Mouse (Mus musculus): ENCODE results near the gene F10. TPM values are rescaled to one million over a fixed set of nuclear protein-coding genes. Genes with fewer than 3 reads are reported as not detected.

Gene F10
- polyA plus RNA-seq, 1 experiment, result not detected

DNA sequence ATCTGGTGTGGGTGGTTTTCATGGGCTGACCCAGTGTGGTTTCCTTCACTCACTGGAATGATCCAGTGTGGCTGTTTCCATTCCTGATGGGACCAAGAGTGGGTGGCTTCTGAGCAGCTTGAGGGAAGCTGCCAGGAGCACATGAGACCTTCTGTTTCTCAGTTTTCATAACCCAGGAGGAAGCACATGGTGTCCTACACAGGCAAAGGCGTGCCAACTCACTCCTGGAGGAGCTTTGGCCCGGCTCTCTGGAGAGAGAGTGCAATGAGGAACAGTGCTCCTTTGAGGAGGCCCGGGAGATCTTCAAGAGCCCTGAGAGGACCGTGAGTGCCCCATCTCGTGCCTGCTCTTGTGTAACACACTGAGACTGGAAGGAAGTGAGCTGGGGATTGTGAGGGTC, 8.6 kb upstream of the F10 start:
- Histone ChIP-seq H3K4me2 (ENCODE audit: low read depth) (no peak overlapping the region), H3K27me3 (ENCODE audit: control insufficient read depth, insufficient read depth, insufficient read length) (peaks cover 40% of the 10 kb centered on the region), H3ac (ENCODE audit: control insufficient read depth, insufficient read length) (no peak overlapping the region), H3K79me2 (ENCODE audit: control insufficient read depth, insufficient read depth) (no peaks in the 10 kb centered on the region), H3K4me3 (no peak overlapping the region), H3K36me3 (ENCODE audit: control insufficient read depth, insufficient read depth) (no peaks in the 10 kb centered on the region)
- no peak for TF ChIP-seq MYOG (IDR thresholded peaks at IDR 0.05; ENCODE audit: control insufficient read depth in 1 of 3, insufficient read depth in 1 of 3, insufficient read length in 2 of 3, low read depth in 2 of 3)
- no peak for TF ChIP-seq POLR2AphosphoS2 (IDR thresholded peaks at IDR 0.05; ENCODE audit: insufficient read length, low read depth)
- no peak for TF ChIP-seq SRF (IDR thresholded peaks at IDR 0.05; ENCODE audit: control insufficient read depth, insufficient read length, low read depth)
- TF ChIP-seq MYOD1 (IDR thresholded peaks at IDR 0.05; ENCODE audit: control insufficient read depth in 1 of 3, insufficient read length in 2 of 3, low read depth in 2 of 3), result no peak
- no peak for TF ChIP-seq E2F4 (IDR thresholded peaks at IDR 0.05; ENCODE audit: insufficient read depth)
- TF ChIP-seq CEBPB (IDR thresholded peaks at IDR 0.05; ENCODE audit: insufficient read depth, poor library complexity, severe bottlenecking), result no peak
- TF ChIP-seq MAX (IDR thresholded peaks at IDR 0.05; ENCODE audit: low read depth), result no peak

DNA sequence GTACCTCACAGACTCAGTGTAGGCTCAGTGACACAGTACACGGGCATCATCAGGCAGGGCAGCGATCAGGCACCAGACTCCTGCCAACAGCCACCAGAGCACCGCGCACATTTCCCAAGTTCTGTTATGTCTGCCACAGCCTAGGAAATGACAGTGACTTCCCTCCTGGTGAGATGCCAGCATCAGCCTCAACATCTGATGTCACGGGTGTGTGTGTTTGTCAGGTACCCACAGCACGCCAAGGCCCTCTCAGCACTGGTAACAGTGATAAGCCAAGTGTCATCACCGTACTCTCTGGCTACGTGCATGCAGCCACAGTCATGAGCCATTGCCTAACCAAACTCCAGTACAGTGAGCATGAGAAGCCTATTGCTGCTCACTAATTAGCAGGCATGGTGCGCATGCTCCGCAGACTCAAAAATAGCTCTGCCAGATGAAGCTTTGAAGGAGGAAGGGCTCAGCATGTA, 729 bp upstream of the F10 start:
- H3K4me2 ChIP-seq (ENCODE audit: low read depth), result no peak overlapping the region
- no peak overlapping the region for H3K4me3 ChIP-seq
- H3ac ChIP-seq (ENCODE audit: control insufficient read depth, insufficient read length), result no peak overlapping the region
- TF ChIP-seq MYOD1 (IDR thresholded peaks at IDR 0.05; ENCODE audit: control insufficient read depth in 1 of 3, insufficient read length in 2 of 3, low read depth in 2 of 3), result no peak
- TF ChIP-seq CEBPB (IDR thresholded peaks at IDR 0.05; ENCODE audit: insufficient read depth, poor library complexity, severe bottlenecking), result no peak
- TF ChIP-seq MAX (IDR thresholded peaks at IDR 0.05; ENCODE audit: low read depth), result no peak
- no peak for TF ChIP-seq POLR2A (IDR thresholded peaks at IDR 0.05; ENCODE audit: insufficient read length, low read depth)
- TF ChIP-seq SRF (IDR thresholded peaks at IDR 0.05; ENCODE audit: control insufficient read depth, insufficient read length, low read depth), result no peak
- no peak for TF ChIP-seq POLR2AphosphoS2 (IDR thresholded peaks at IDR 0.05; ENCODE audit: insufficient read length, low read depth)
- no peak for TF ChIP-seq USF1 (IDR thresholded peaks at IDR 0.05; ENCODE audit: low read depth)
- no peak for TF ChIP-seq E2F4 (IDR thresholded peaks at IDR 0.05; ENCODE audit: insufficient read depth)
- H3K79me2 ChIP-seq (ENCODE audit: control insufficient read depth, insufficient read depth), result no peaks in the 10 kb centered on the region
- H3K36me3 ChIP-seq (ENCODE audit: control insufficient read depth, insufficient read depth), result no peaks in the 10 kb centered on the region
- H3K27me3 ChIP-seq (ENCODE audit: control insufficient read depth, insufficient read depth, insufficient read length), result peaks cover 73% of the 10 kb centered on the region

DNA sequence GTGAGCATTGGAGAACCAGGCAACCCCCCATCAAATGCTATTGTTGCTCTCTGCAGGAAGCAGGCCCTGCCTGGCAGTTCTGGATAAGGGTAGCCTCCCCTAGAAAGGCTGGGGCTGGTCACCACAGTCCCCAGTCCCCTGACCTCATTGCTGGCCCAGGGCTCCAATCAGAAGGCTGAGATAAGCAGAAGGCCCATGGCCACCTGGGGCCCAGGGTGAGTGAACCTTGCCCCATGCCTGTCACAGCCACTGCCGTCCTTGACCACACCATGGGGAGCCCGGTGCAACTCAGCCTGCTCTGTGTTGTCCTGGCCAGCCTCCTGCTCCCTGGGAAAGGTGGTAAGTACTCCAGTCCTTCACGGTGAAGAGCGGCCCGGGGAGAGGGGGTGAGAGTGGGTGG, 461 bp downstream of the F10 start:
- Histone ChIP-seq H3K4me3 (no peak overlapping the region), H3ac (ENCODE audit: control insufficient read depth, insufficient read length) (no peak overlapping the region), H3K79me2 (ENCODE audit: control insufficient read depth, insufficient read depth) (no peaks in the 10 kb centered on the region), H3K4me2 (ENCODE audit: low read depth) (no peak overlapping the region), H3K27me3 (ENCODE audit: control insufficient read depth, insufficient read depth, insufficient read length) (peaks cover 66% of the 10 kb centered on the region), H3K36me3 (ENCODE audit: control insufficient read depth, insufficient read depth) (no peaks in the 10 kb centered on the region)
- TF ChIP-seq TCF12 (IDR thresholded peaks at IDR 0.05; ENCODE audit: insufficient read depth, poor library complexity, severe bottlenecking), result no peak
- no peak for TF ChIP-seq POLR2A (IDR thresholded peaks at IDR 0.05; ENCODE audit: insufficient read length, low read depth)
- no peak for TF ChIP-seq MYOD1 (IDR thresholded peaks at IDR 0.05; ENCODE audit: control insufficient read depth in 1 of 3, insufficient read length in 2 of 3, low read depth in 2 of 3)

DNA sequence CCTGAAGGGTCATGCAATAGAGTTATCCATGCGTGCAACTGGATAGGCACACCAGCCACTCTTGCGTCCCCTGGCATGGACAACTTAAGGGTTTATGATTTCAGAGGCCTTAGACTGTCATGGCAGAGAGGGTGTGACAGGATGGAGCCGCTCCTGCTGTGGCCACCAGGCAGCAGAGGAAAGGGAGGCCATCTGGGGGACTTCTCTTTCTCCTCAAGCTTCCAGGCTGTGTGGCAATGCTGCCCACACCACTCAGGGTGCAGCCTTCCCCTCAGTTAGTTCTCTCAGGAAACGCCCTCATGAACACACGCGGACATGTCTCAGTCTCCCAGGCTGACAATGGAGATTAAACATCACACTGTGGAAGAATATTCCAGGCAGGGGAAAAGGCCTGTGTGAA, 1.9 kb downstream of the F10 start:
- Histone ChIP-seq H3ac (ENCODE audit: control insufficient read depth, insufficient read length) (no peak overlapping the region), H3K36me3 (ENCODE audit: control insufficient read depth, insufficient read depth) (no peaks in the 10 kb centered on the region), H3K27me3 (ENCODE audit: control insufficient read depth, insufficient read depth, insufficient read length) (peaks cover 66% of the 10 kb centered on the region), H3K4me2 (ENCODE audit: low read depth) (no peak overlapping the region), H3K79me2 (ENCODE audit: control insufficient read depth, insufficient read depth) (no peaks in the 10 kb centered on the region), H3K4me3 (no peak overlapping the region)
- no peak for TF ChIP-seq POLR2AphosphoS2 (IDR thresholded peaks at IDR 0.05; ENCODE audit: insufficient read length, low read depth)
- no peak for TF ChIP-seq POLR2A (IDR thresholded peaks at IDR 0.05; ENCODE audit: insufficient read length, low read depth)
- TF ChIP-seq MAX (IDR thresholded peaks at IDR 0.05; ENCODE audit: low read depth), result no peak
- TF ChIP-seq USF1 (IDR thresholded peaks at IDR 0.05; ENCODE audit: low read depth), result no peak
- no peak for TF ChIP-seq SRF (IDR thresholded peaks at IDR 0.05; ENCODE audit: control insufficient read depth, insufficient read length, low read depth)
- TF ChIP-seq REST (IDR thresholded peaks at IDR 0.05; ENCODE audit: insufficient read depth, insufficient read length), result no peak
- TF ChIP-seq MYOD1 (IDR thresholded peaks at IDR 0.05; ENCODE audit: control insufficient read depth in 1 of 3, insufficient read length in 2 of 3, low read depth in 2 of 3), result no peak
- TF ChIP-seq CEBPB (IDR thresholded peaks at IDR 0.05; ENCODE audit: insufficient read depth, poor library complexity, severe bottlenecking), result no peak
- no peak for TF ChIP-seq E2F4 (IDR thresholded peaks at IDR 0.05; ENCODE audit: insufficient read depth)
- no peak for TF ChIP-seq TCF3 (IDR thresholded peaks at IDR 0.05; ENCODE audit: insufficient read length, low read depth)
- no peak for TF ChIP-seq TCF12 (IDR thresholded peaks at IDR 0.05; ENCODE audit: insufficient read depth, poor library complexity, severe bottlenecking)
- no peak for TF ChIP-seq MYOG (IDR thresholded peaks at IDR 0.05; ENCODE audit: control insufficient read depth in 1 of 3, insufficient read depth in 1 of 3, insufficient read length in 2 of 3, low read depth in 2 of 3)

DNA sequence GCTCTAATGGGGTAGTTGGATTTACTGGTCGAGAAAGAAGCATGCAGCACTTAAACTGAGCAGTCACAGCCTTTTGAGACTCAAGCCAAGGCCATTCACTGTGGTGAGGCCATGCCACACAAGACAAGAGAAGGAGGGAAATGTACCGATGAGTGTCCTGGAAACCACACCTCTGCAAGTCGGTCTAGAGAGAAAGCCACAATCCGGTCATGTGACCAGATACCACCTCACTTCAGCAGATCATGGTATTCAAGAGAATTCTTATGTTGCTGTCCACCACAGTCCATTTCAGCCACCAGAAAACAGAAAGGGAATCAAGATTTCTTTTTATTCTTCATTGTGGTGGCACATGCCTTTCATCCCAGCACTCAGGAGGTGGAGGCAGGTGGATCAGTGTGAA, 4.4 kb downstream of the F10 start:
- no peaks in the 10 kb centered on the region for H3K79me2 ChIP-seq (ENCODE audit: control insufficient read depth, insufficient read depth)
- no peak overlapping the region for H3K4me2 ChIP-seq (ENCODE audit: low read depth)
- no peaks in the 10 kb centered on the region for H3K36me3 ChIP-seq (ENCODE audit: control insufficient read depth, insufficient read depth)
- H3K4me3 ChIP-seq, result no peak overlapping the region
- TF ChIP-seq REST (IDR thresholded peaks at IDR 0.05; ENCODE audit: insufficient read depth, insufficient read length), result no peak
- no peak overlapping the region for H3ac ChIP-seq (ENCODE audit: control insufficient read depth, insufficient read length)
- H3K27me3 ChIP-seq (ENCODE audit: control insufficient read depth, insufficient read depth, insufficient read length), result peaks cover 56% of the 10 kb centered on the region
